Mouse (Mus musculus): ENCODE data around the gene Mylk3. TPM values are rescaled to one million over a fixed set of nuclear protein-coding genes. Genes with fewer than 3 reads are reported as not detected.

Mylk3 gene
- polyA plus RNA-seq, 1 experiment, result not detected

DNA sequence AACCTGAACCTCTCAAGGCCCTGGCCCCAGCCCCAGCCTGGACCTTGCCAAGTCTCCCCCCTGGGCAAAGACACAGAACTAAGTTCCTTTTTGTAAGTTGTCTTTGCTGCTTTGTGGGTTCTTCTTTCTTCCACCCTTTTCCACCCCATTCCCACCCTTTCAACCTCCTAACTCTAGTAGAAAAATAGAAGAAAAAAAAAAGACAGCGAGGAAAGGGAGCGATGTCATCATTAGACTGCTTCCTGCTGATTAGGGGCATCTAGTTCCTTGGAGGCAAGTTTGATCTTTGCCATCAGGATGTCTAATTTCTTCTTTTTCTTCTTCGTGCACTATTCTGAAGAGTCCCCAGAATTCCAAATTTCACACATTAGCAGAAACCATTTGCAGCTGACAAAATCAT is 73.1 kb downstream of the Mylk3 start:
- no peak overlapping the region for H3K27ac ChIP-seq (ENCODE audit: insufficient read depth, low read depth, low read length)
- 84% methylated on average over 3 of the region's 3 CpGs for WGBS

DNA sequence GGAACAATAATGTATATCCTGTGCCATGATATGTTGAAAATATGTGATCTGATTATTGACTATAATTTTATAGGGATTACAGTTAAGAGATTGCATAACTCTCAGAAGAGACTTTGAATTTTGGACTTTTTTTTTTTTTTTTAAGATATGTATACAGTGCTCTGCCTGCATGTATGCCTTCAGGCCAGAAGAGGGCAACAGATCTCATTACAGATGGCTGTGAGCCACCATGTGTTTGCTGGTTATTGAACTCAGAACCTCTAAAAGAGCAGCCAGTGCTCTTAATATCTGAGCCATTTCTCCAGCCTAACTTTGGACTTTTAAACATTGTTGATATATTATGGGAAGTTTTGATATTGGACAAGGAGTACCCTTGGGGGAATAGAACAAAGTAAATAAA is 74.4 kb downstream of the Mylk3 start:
- no peaks in the 10 kb centered on the region for H3K4me1 ChIP-seq (ENCODE audit: control insufficient read depth, insufficient read depth, low read length)

More for the DNA sequence above, 73.1 kb downstream of the Mylk3 start:
- TF ChIP-seq POLR2A (IDR thresholded peaks at IDR 0.05; ENCODE audit: insufficient read depth, low read depth, low read length) (no peak), CTCF (IDR thresholded peaks at IDR 0.05; ENCODE audit: insufficient read depth, low read depth, low read length) (no peak)
- H3K4me3 ChIP-seq (ENCODE audit: insufficient read depth, low read depth, low read length), result no peak overlapping the region
- no peaks in the 10 kb centered on the region for H3K4me1 ChIP-seq (ENCODE audit: control insufficient read depth, insufficient read depth, low read length)

DNA sequence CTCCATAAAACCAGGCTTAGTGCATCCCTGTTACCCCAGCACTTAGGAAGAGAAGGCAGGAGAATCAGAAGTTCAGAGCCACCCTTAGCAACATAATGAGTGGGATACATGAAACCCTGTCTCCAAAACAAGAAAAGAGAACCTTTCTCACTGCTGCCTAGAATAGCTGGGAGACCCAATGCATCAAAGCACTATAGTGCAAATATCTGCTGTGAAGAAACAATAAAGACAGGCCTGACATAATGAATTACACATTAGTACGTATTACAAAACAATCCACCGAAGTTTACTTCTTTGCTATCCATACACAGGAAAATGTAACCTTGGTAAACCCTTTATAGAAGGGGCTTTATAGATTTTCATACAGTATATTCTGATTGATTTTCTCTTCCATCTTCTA is 77.6 kb downstream of the Mylk3 start:
- WGBS, result 91% methylated on average over 2 of the region's 2 CpGs
- no peak overlapping the region for H3K27ac ChIP-seq (ENCODE audit: insufficient read depth, low read depth, low read length)
- TF ChIP-seq POLR2A (IDR thresholded peaks at IDR 0.05; ENCODE audit: insufficient read depth, low read depth, low read length), result no peak
- TF ChIP-seq CTCF (IDR thresholded peaks at IDR 0.05; ENCODE audit: insufficient read depth, low read depth, low read length), result no peak
- H3K4me1 ChIP-seq (ENCODE audit: control insufficient read depth, insufficient read depth, low read length), result no peaks in the 10 kb centered on the region
- no peak overlapping the region for H3K4me3 ChIP-seq (ENCODE audit: insufficient read depth, low read depth, low read length)

More for the DNA sequence above, 74.4 kb downstream of the Mylk3 start:
- Histone ChIP-seq H3K27ac (ENCODE audit: insufficient read depth, low read depth, low read length) (no peak overlapping the region), H3K4me3 (ENCODE audit: insufficient read depth, low read depth, low read length) (no peak overlapping the region)
- TF ChIP-seq CTCF (IDR thresholded peaks at IDR 0.05; ENCODE audit: insufficient read depth, low read depth, low read length) (no peak), POLR2A (IDR thresholded peaks at IDR 0.05; ENCODE audit: insufficient read depth, low read depth, low read length) (no peak)

DNA sequence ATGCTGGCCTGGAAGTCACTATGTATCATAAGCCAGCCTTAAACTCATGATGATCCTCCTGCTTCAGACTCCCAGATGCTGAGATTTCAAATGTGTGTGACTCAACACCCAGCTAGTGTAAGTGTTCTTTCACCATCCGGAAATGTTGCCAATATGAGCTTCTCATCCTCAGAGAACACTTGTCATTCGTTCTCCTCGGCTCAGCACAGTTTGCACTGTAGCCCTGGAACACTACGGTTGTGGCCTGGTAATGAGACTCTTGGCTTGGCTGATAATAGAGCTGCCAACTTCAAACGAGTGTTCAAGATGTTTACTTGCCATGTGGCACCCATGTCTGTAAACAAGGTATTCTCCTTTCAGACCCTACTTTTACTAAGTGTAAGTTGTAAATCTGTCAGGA is 82.6 kb downstream of the Mylk3 start:
- 49% methylated on average over 5 of the region's 5 CpGs for WGBS
- H3K4me1 ChIP-seq (ENCODE audit: control insufficient read depth, insufficient read depth, low read length), result no peaks in the 10 kb centered on the region
- TF ChIP-seq CTCF (IDR thresholded peaks at IDR 0.05; ENCODE audit: insufficient read depth, low read depth, low read length), result no peak
- TF ChIP-seq POLR2A (IDR thresholded peaks at IDR 0.05; ENCODE audit: insufficient read depth, low read depth, low read length), result no peak

DNA sequence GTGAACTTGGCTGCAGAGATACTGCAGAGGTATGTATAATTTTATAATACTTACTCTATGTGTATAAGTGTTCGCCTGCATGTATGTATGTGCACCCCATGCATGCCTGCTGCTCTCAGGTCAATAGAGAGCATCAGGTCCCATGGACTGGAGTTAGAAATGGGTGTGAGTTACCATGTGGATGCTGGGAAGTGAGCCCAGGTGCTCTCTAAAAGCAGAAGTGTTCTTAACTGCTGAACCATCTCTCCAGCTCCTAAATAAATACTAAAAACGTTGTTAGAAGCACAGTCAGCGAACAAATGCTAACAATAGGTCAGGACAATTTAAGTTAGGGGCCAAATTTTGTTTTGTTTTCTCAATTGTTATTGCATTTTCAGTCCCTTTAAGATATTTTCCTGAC is 83.2 kb downstream of the Mylk3 start:
- H3K4me1 ChIP-seq (ENCODE audit: control insufficient read depth, insufficient read depth, low read length), result no peaks in the 10 kb centered on the region
- no peak overlapping the region for H3K4me3 ChIP-seq (ENCODE audit: insufficient read depth, low read depth, low read length)
- no peak for TF ChIP-seq CTCF (IDR thresholded peaks at IDR 0.05; ENCODE audit: insufficient read depth, low read depth, low read length)
- no peak for TF ChIP-seq POLR2A (IDR thresholded peaks at IDR 0.05; ENCODE audit: insufficient read depth, low read depth, low read length)
- H3K27ac ChIP-seq (ENCODE audit: insufficient read depth, low read depth, low read length), result no peak overlapping the region
- 78% methylated on average over 3 of the region's 3 CpGs for WGBS

More for the DNA sequence above, 82.6 kb downstream of the Mylk3 start:
- no peak overlapping the region for H3K27ac ChIP-seq (ENCODE audit: insufficient read depth, low read depth, low read length)
- no peak overlapping the region for H3K4me3 ChIP-seq (ENCODE audit: insufficient read depth, low read depth, low read length)

DNA sequence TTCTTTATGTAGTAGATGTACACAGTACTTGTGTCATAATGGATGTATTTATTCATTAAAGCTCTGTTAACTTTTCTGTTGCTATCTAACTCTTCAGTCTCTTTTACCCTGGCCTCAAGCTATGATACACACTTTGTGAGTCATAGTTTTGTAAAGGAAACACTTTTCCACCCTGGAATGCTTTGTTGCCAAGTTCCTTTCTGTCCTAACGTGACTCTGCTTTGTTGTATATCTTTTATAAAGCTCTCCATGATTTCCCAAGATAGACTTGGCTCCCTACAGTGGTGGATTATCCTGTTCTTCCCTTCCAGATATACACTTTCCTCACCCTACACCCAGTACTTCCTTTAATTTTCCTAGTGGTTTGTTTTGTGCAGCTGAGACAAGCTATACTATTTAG is 84.2 kb downstream of the Mylk3 start:
- Histone ChIP-seq H3K4me1 (ENCODE audit: control insufficient read depth, insufficient read depth, low read length) (no peaks in the 10 kb centered on the region), H3K27ac (ENCODE audit: insufficient read depth, low read depth, low read length) (no peak overlapping the region), H3K4me3 (ENCODE audit: insufficient read depth, low read depth, low read length) (no peak overlapping the region)
- 17% methylated on average over 1 of the region's 1 CpGs for WGBS
- TF ChIP-seq CTCF (IDR thresholded peaks at IDR 0.05; ENCODE audit: insufficient read depth, low read depth, low read length) (no peak), POLR2A (IDR thresholded peaks at IDR 0.05; ENCODE audit: insufficient read depth, low read depth, low read length) (no peak)

DNA sequence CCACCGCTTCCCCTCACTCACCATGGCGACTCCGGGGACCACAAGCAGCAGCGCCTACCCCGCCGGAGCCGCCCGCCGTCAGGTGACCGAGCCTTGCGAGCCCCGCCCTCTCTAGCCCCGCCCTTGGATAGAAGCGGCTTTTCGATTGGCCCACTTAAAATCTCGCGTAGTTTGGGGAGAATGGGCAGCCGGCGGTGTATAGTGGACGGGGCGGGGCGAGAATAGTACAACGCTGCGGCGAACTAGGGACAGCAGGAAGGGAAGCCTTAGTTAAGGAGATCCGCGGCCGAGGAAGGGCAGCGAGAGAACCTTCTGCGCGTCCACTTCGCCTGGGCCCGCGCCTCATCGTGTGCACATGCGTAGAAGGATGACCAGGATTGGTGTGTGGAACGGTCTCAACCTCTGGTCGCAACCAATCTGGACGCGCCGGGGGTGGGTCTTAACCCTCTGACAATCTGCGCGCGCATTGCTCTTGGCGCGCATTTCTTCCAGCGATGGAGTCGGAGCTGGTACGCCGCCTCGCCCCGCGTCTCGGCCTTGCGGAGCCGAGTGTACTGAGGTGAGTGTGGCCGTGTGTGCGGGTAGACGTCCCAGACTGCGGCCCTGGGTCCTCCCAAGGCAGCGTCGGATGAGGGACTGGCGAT is 86.6 kb downstream of the Mylk3 start, which contains the start of the genes Orc6 and Vps35:
TSS of gene Orc6 (plus strand) at position 199 of the 644 bp plus-strand sequence.
TSS of gene Vps35 (minus strand) at position 369 of the 644 bp plus-strand sequence.
- TF ChIP-seq POLR2A (IDR thresholded peaks at IDR 0.05; ENCODE audit: insufficient read depth, low read depth, low read length) (peak; percentile 77), CTCF (IDR thresholded peaks at IDR 0.05; ENCODE audit: insufficient read depth, low read depth, low read length) (no peak)
- under 1% methylated on average over 63 of the region's 63 CpGs for WGBS
- Histone ChIP-seq H3K4me1 (ENCODE audit: control insufficient read depth, insufficient read depth, low read length) (no peaks in the 10 kb centered on the region), H3K4me3 (ENCODE audit: insufficient read depth, low read depth, low read length) (peak within 1 kb of the TSS; percentile 70), H3K27ac (ENCODE audit: insufficient read depth, low read depth, low read length) (peak within 1 kb of the TSS; percentile 99)

DNA sequence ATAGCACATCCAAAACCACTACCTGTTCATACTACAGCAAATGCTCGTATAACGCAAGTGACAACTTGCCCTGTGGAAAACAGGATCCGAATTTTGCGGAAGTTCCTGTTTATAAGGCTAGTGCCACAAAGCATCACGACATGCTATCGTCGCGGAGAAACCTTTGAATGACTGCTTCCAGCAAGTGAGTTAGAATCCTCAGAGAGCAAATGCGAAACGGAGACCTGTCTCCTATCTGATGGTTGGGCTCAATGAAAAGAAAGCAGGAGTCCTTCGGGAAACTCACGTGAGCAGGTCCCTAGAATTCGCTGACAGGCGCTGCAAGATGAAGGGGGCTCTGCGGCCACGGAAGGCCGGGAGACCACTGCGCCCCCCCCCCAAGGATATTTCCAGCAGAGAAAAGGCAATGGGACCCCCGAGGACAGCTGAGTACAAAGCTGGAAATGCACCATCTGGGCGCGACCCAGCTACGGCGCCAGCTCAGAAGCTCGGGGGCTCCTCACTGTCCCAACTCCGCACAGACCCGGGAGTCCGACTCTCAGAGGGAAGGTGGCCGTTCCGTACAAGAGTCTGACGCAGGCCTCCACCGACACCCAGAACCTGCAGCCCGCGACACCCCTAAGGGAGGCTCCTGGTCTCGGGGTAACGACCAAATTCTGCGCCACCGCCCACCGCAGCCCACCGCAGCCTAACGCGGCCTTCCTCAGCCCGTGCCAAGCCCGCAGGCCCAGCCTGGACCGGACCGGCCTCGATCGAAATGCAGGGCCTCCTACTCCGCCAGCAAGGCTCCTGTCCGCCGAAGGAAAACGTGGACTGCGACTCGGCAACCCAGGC is 87.3 kb downstream of the Mylk3 start:
- under 1% methylated on average over 53 of the region's 53 CpGs for WGBS
- Histone ChIP-seq H3K4me1 (ENCODE audit: control insufficient read depth, insufficient read depth, low read length) (no peaks in the 10 kb centered on the region), H3K4me3 (ENCODE audit: insufficient read depth, low read depth, low read length) (peak overlapping the region; percentile 70), H3K27ac (ENCODE audit: insufficient read depth, low read depth, low read length) (peak overlapping the region; percentile 22; the same call in 1 of the 2 replicates)
- TF ChIP-seq POLR2A (IDR thresholded peaks at IDR 0.05; ENCODE audit: insufficient read depth, low read depth, low read length) (no peak), CTCF (IDR thresholded peaks at IDR 0.05; ENCODE audit: insufficient read depth, low read depth, low read length) (no peak)

DNA sequence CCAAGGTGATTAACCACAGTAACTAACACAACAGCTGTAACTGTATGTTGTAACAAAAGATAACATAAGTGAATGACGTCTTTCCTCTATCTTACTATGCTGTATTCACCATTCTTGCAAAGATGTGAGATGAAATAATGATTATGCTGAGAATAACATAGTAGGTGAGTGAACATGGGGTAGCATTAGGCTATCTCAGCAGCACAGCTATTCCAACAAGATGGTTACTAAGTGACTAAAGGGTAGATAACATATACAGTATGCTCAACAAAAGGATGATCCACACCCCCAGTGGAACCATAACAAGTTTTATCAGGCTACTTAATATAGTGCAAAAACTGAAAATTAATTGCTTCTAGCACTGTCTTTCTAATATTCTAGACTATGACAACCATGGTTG is 99.3 kb downstream of the Mylk3 start:
- WGBS, result 87% methylated on average over 1 of the region's 1 CpGs
- Histone ChIP-seq H3K4me1 (ENCODE audit: control insufficient read depth, insufficient read depth, low read length) (peaks cover 2% of the 10 kb centered on the region; the same call in 1 of the 2 replicates), H3K27ac (ENCODE audit: insufficient read depth, low read depth, low read length) (no peak overlapping the region)

More for the DNA sequence above, 99.3 kb downstream of the Mylk3 start:
- H3K4me3 ChIP-seq (ENCODE audit: insufficient read depth, low read depth, low read length), result no peak overlapping the region
- TF ChIP-seq CTCF (IDR thresholded peaks at IDR 0.05; ENCODE audit: insufficient read depth, low read depth, low read length) (no peak), POLR2A (IDR thresholded peaks at IDR 0.05; ENCODE audit: insufficient read depth, low read depth, low read length) (no peak)

Other genes starting within 250 kb of the Mylk3 start
- not detected in 2 replicates for gene Cks1brt, start 234.4 kb downstream of the Mylk3 start, polyA plus RNA-seq (2012; ENCODE audit: insufficient read depth, insufficient read length, low replicate concordance, missing spikeins)
- gene Olfr371, start 160.4 kb downstream of the Mylk3 start, polyA plus RNA-seq (2012; ENCODE audit: insufficient read depth, insufficient read length, low replicate concordance, missing spikeins), result not detected in 2 replicates
- not detected in 2 replicates for gene Orc6, start 86.7 kb downstream of the Mylk3 start, polyA plus RNA-seq (2012; ENCODE audit: insufficient read depth, insufficient read length, low replicate concordance, missing spikeins)
- not detected in 2 replicates for gene Vps35, start 86.5 kb downstream of the Mylk3 start, polyA plus RNA-seq (2012; ENCODE audit: insufficient read depth, insufficient read length, low replicate concordance, missing spikeins)
- not detected in 2 replicates for gene 4921524J17Rik, start 46.5 kb upstream of the Mylk3 start, polyA plus RNA-seq (2012; ENCODE audit: insufficient read depth, insufficient read length, low replicate concordance, missing spikeins)
- gene Gpt2, start 106.2 kb upstream of the Mylk3 start, polyA plus RNA-seq (2012; ENCODE audit: insufficient read depth, insufficient read length, low replicate concordance, missing spikeins), result not detected in 2 replicates
- gene Dnaja2, start 169.0 kb upstream of the Mylk3 start, polyA plus RNA-seq (2012; ENCODE audit: insufficient read depth, insufficient read length, low replicate concordance, missing spikeins), result 104 TPM in 1 of 2 replicates, not detected in the other